Mouse (Mus musculus) liver, embryonic 16.5 days (tissue): ENCODE data around the gene Pex19. TPM values are rescaled to one million over a fixed set of nuclear protein-coding genes. Genes with fewer than 3 reads are reported as not detected.
A peak's percentile ranks its signal among the peaks of the same experiment; 100 is the strongest.

Experiments used
- ATAC-seq: fragments of 200-750 bp; cut with Nextera tagmentation; 2 replicates; pipeline ENCODE4 v1.8.0; 2017; ENCODE audit warnings: low read depth, mild to moderate bottlenecking, moderate number of reproducible peaks, moderate library complexity
- H3K27ac ChIP-seq: fragments of 300-500 bp; sonication (generic); 2 replicates; pipeline ENCODE4 v1.5.1; 2014; ENCODE audit warnings: mild to moderate bottlenecking, low read length
- H3K27me3 ChIP-seq: fragments of 300-500 bp; sonication (generic); 2 replicates; pipeline ENCODE4 v1.6.1; 2014; ENCODE audit warnings: low read depth, low read length, mixed read lengths; ENCODE audit not compliant: control insufficient read depth, insufficient read depth
- H3K36me3 ChIP-seq: fragments of 300-500 bp; sonication (generic); 2 replicates; pipeline ENCODE4 v1.6.1; 2014; ENCODE audit warnings: mild to moderate bottlenecking; ENCODE audit not compliant: control insufficient read depth, insufficient read depth
- H3K4me1 ChIP-seq: fragments of 300-500 bp; sonication (generic); 2 replicates; pipeline ENCODE4 v1.6.1; 2014; ENCODE audit warnings: low read depth, low read length, mixed read lengths; ENCODE audit not compliant: control insufficient read depth
- H3K4me2 ChIP-seq: fragments of 300-500 bp; sonication (generic); 2 replicates; pipeline ENCODE4 v1.6.1; 2014; ENCODE audit warnings: low read depth, low read length, mixed read lengths
- H3K4me3 ChIP-seq: fragments of 300-500 bp; sonication (generic); 2 replicates; pipeline ENCODE4 v1.5.1; 2014; ENCODE audit warnings: low read depth, mild to moderate bottlenecking, low read length
- H3K9ac ChIP-seq: fragments of 300-500 bp; sonication (generic); 2 replicates; pipeline ENCODE4 v1.6.1; 2014; ENCODE audit warnings: low read depth, low read length
- H3K9me3 ChIP-seq: fragments of 300-500 bp; sonication (generic); replicated peaks from 2 replicates; pipeline ENCODE4 v1.6.1; 2016; ENCODE audit warnings: low read length; ENCODE audit not compliant: control insufficient read depth
- WGBS: fragments of 180-500 bp; shearing (Covaris S2); extraction: QIAGEN DNeasy Blood & Tissue Kit; methylation state at CpG from one replicate; pipeline ENCODE4 v1.1.7; 2014; ENCODE audit not compliant: insufficient replicate concordance; 5-methylcytosine and 5-hydroxymethylcytosine counted together
- polyA plus RNA-seq: library from polyadenylated mRNA; unstranded; fragments of >200 nt; fragmentation: Nextera tagmentation; extraction: Ambion mirVana; gene quantifications from 2 replicates; pipeline ENCODE4 v1.2.1, GENCODE M21; 2015

Gene Pex19
- polyA plus RNA-seq, 1 experiment from 2014 or later = 43.9 TPM

DNA sequence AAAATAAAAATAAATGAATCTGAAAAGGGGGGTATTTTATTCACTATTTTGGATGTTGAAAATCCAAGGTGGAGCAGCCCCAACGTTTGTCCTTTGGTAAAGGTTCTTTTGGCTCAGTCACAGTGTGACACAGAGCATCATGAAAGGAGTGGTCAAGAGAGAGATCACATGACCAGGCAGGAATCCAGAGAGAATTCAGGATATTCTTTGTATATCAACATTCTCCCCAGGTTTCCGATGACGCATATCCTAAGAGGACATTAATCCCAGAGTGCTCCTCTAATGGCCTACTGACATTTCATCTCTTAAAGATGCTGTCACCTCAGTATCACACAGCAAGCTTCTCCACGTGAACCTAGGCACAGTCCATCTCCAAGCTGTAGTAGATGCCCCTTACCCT lies 22.9 kb upstream of the Pex19 start:
- no peak for ATAC-seq
- H3K4me2 ChIP-seq = no peak overlapping the region
- H3K9me3 ChIP-seq = no peaks in the 10 kb centered on the region
- H3K9ac ChIP-seq = no peak overlapping the region
- H3K27me3 ChIP-seq = no peaks in the 10 kb centered on the region
- WGBS = 80% methylated on average over 4 of the region's 4 CpGs
- H3K4me1 ChIP-seq = no peaks in the 10 kb centered on the region
- no peak overlapping the region for H3K27ac ChIP-seq
- H3K36me3 ChIP-seq = peaks cover 56% of the 10 kb centered on the region
- no peak overlapping the region for H3K4me3 ChIP-seq

DNA sequence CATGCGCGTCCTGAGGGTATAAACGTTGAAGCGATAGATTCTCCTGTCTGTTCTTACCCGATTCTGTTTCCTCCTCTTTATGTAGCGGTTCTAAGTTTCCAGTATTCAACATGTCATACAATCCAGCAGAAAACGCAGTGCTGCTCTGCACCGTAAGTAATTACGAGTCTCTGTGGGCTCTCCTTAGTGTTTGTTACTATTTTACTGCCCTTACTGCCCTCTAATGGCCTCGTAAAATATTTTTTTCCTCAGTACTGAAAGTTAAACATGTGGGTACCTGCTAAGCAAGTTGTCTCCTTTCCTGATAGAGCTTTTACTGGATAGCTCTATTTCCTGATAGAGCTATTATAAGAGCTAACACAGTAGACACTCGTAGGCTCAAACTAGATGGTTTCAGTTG lies 21.5 kb upstream of the Pex19 start:
- H3K27me3 ChIP-seq = no peaks in the 10 kb centered on the region
- no peak overlapping the region for H3K27ac ChIP-seq
- no peak overlapping the region for H3K4me2 ChIP-seq
- no peak for ATAC-seq
- no peaks in the 10 kb centered on the region for H3K4me1 ChIP-seq
- no peak overlapping the region for H3K9ac ChIP-seq
- peaks cover 61% of the 10 kb centered on the region for H3K36me3 ChIP-seq
- no peak overlapping the region for H3K4me3 ChIP-seq
- no peaks in the 10 kb centered on the region for H3K9me3 ChIP-seq
- WGBS = 80% methylated on average over 11 of the region's 11 CpGs

DNA sequence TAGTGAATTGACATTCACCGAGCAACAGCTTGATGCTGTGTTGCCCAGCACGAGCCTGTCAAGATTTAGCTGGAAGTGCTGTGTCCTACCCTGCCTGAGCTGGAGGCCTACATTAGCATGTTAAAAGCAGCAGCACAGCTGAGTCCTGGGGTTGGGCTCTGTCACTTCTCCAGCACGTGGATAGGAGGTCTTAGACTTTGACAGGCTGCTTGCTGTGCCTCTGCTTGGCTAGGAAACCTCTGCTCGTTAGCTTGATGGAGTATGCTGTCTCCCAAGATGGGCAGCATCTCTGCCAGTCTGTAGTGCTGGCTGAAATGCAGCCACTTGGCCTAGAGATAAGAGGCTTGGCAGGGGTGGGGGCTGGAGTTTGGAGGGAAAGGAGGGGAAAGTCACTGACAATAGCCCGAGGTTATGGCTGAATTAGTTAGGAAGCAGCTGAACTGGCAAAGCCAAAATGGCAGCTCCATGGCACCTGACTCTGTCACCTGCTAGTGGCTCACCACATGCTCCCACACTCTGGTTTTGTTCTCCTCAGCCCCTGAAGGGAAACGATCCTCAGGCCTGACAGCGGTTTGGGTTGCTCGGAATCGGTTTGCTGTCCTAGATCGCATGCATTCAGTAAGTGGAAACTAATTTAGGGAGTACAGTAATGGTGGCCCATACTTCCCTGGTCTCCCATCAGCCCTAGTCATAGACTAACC lies 18.6 kb upstream of the Pex19 start:
- Histone ChIP-seq H3K27ac (no peak overlapping the region), H3K9me3 (no peaks in the 10 kb centered on the region), H3K4me3 (no peak overlapping the region), H3K36me3 (peaks cover 63% of the 10 kb centered on the region), H3K27me3 (no peaks in the 10 kb centered on the region), H3K4me2 (no peak overlapping the region), H3K4me1 (no peaks in the 10 kb centered on the region), H3K9ac (no peak overlapping the region)
- 82% methylated on average over 10 of the region's 10 CpGs for WGBS
- ATAC-seq = no peak

DNA sequence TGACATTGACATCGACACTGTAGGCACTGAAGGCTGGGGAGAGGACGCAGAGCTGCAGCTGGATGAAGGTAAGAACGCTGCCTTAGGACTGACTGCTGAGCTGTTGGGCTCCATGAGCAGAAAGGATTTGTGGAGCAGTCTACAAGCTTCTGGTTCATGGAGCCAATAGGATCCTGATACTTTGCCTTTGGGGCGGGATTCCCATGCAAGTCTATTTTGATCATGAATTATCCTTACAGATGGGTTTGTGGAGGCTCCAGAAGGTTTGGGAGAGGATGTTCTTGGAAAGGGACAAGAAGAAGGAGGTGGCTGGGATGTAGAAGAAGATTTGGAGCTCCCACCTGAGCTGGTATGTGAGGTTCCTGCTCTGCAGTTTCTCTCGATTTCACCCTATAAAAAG lies 9.6 kb upstream of the Pex19 start:
- no peak for ATAC-seq
- Histone ChIP-seq H3K27ac (no peak overlapping the region), H3K9ac (no peak overlapping the region), H3K27me3 (no peaks in the 10 kb centered on the region), H3K4me1 (no peaks in the 10 kb centered on the region), H3K4me2 (no peak overlapping the region), H3K36me3 (peaks cover 78% of the 10 kb centered on the region), H3K9me3 (no peaks in the 10 kb centered on the region), H3K4me3 (no peak overlapping the region)
- 84% methylated on average over 5 of the region's 5 CpGs for WGBS

DNA sequence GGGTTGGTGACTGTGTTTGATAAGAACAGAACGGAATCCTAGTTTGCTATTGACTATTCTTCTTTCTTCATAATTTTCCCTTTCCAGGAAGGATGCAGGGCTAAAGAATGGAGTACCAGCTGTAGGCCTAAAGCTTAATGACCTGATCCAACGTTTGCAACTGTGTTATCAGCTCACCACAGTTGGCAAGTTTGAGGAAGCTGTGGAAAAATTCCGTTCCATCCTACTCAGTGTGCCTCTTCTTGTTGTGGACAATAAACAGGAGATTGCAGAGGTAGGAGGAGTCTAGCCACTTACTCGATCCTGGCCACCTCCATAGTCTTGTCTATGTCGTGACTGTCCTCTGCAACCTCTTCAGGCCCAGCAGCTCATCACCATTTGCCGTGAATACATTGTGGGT lies 7.5 kb upstream of the Pex19 start:
- WGBS = 57% methylated on average over 6 of the region's 6 CpGs
- Histone ChIP-seq H3K4me1 (no peaks in the 10 kb centered on the region), H3K4me3 (no peak overlapping the region), H3K4me2 (no peak overlapping the region), H3K27me3 (no peaks in the 10 kb centered on the region), H3K36me3 (peaks cover 63% of the 10 kb centered on the region), H3K27ac (no peak overlapping the region), H3K9ac (no peak overlapping the region), H3K9me3 (no peaks in the 10 kb centered on the region)
- no peak for ATAC-seq

DNA sequence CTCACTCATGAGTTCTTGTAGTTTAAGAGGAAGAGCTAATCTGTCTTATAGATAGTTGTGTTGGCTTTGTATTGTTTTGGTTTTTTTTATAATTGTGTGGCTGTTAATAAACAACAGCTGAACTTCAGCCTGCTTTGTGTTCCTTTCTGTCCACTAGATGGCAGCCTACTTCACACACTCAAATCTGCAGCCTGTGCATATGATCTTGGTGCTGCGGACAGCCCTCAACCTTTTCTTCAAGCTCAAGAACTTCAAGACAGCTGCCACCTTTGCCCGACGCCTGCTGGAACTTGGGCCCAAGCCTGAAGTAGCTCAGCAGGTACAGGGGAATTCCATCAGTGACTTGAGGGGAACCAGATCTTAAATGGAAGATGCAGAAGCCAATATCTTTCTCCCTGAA lies 6.8 kb upstream of the Pex19 start:
- Histone ChIP-seq H3K9me3 (no peaks in the 10 kb centered on the region), H3K4me2 (no peak overlapping the region), H3K4me3 (no peak overlapping the region), H3K9ac (no peak overlapping the region), H3K27me3 (no peaks in the 10 kb centered on the region), H3K27ac (no peak overlapping the region), H3K4me1 (no peaks in the 10 kb centered on the region), H3K36me3 (peaks cover 58% of the 10 kb centered on the region)
- WGBS = 48% methylated on average over 3 of the region's 3 CpGs
- ATAC-seq = 0 out of 2 replicates have a peak, but pooled peaks have one; percentile 13

DNA sequence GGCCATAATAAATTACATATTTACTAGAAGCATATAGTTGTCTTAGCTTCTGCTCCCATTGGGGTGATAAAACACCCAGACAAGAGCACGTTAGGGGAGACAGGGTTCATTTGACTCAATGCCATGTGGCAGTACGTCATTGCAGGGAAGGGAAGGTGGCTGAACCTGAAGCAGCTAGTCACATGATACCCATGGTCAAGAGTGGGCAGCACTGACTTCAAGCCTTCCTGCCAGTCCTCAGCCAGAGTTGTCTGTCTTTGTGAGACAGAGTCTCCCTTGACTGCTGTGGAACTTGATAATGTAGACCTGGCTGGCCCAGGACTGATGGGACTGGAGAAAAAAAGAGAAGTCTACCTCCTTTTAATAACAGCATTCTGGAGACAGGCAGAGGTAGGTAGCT lies 3.9 kb upstream of the Pex19 start:
- no peaks in the 10 kb centered on the region for H3K9me3 ChIP-seq
- no peak overlapping the region for H3K4me3 ChIP-seq
- H3K4me1 ChIP-seq = peaks cover 11% of the 10 kb centered on the region
- H3K27me3 ChIP-seq = no peaks in the 10 kb centered on the region
- peaks cover 37% of the 10 kb centered on the region for H3K36me3 ChIP-seq
- H3K27ac ChIP-seq = no peak overlapping the region
- no peak overlapping the region for H3K4me2 ChIP-seq
- ATAC-seq = no peak
- 85% methylated on average over 2 of the region's 2 CpGs for WGBS
- no peak overlapping the region for H3K9ac ChIP-seq

DNA sequence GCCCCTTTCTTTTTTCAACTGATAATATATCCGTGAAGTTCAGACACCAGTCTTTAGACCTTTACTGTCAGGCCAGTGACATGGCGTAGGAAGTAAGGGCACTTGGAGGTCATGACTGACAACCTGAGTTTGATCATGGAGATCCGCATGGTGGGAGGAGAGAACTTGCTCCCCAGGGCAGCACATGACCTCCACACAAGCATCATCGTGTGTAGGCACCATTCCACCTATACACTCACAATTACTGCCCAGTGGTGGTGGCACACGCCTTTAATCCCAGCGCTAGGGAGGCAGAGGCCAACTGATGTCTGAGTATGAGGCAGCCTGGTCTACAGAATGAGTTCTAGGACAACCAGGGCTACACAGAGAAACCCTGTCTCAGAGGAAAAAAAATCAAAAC lies 2.0 kb upstream of the Pex19 start:
- Histone ChIP-seq H3K4me3 (no peak overlapping the region), H3K36me3 (peaks cover 27% of the 10 kb centered on the region), H3K4me2 (no peak overlapping the region), H3K9ac (no peak overlapping the region), H3K27me3 (no peaks in the 10 kb centered on the region), H3K9me3 (no peaks in the 10 kb centered on the region), H3K27ac (no peak overlapping the region), H3K4me1 (peaks cover 14% of the 10 kb centered on the region)
- ATAC-seq = no peak
- 69% methylated on average over 6 of the region's 6 CpGs for WGBS

DNA sequence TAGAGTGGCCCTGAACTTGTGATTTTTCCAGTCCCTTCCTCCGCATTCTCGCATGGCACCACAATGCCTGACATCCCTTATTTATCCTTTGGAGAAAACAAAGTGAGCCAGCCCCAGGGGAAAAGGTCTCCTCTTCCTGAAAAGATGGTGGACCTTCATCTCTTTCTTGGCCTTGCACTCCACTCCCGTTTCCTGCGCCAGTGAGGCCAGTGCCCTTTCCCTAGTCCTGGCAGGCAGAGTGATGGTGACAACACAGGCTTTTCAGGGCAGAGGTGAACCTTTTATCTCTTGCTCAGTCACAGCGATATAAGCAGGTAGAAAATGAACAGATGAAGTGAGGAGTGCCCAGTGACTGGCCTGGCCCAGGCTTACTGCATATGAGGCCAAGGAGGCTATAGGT lies 932 bp downstream of the Pex19 start:
- Histone ChIP-seq H3K4me3 (peak overlapping the region; percentile 93), H3K4me1 (peaks cover 14% of the 10 kb centered on the region), H3K36me3 (peaks cover 23% of the 10 kb centered on the region), H3K9me3 (no peaks in the 10 kb centered on the region), H3K27ac (peak overlapping the region; percentile 65), H3K4me2 (peak overlapping the region; percentile 89), H3K9ac (peak overlapping the region; percentile 88; the same call in 1 of the 2 replicates), H3K27me3 (no peaks in the 10 kb centered on the region)
- WGBS = 46% methylated on average over 5 of the region's 5 CpGs
- 0 out of 2 replicates have a peak, but pooled peaks have one; percentile 9 for ATAC-seq
